Mouse (Mus musculus): ENCODE results near the gene Cers6. TPM values are rescaled to one million over a fixed set of nuclear protein-coding genes. Genes with fewer than 3 reads are reported as not detected.

Gene Cers6
- polyA plus RNA-seq, 1 experiment from 2014 or later = 21.5 TPM

DNA sequence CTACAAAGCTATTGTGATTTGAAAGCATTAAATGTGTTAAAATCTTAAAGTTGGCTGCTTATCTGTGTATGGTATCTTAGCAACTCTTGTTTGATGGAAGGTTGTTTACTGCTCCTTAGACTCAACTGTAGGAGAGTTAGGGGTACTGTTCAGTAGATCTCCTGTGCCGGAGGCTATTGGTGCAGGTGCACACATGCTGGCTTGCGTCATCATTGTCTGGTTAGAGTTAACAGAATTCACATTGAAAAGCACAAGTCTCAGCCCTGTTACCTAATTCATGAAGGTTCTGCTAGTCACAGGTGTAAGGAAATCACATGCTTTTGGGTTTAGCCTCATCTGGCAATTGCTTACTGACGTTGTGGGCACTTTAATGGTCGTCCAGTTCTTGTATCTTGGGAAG is 98.3 kb downstream of the Cers6 start:
- Histone ChIP-seq H3K9ac (ENCODE audit: low read depth, low read length) (no peak overlapping the region), H3K36me3 (ENCODE audit: control insufficient read depth, insufficient read depth) (peaks cover 4% of the 10 kb centered on the region; the same call in 1 of the 2 replicates), H3K4me1 (replicated peaks; ENCODE audit: control insufficient read depth, insufficient read depth, low read length) (no peaks in the 10 kb centered on the region), H3K4me2 (replicated peaks; ENCODE audit: low read depth) (no peak overlapping the region), H3K27ac (ENCODE audit: low read depth, low read length) (no peak overlapping the region), H3K27me3 (replicated peaks; ENCODE audit: control insufficient read depth, insufficient read depth, low read length) (no peaks in the 10 kb centered on the region), H3K9me3 (ENCODE audit: control insufficient read depth) (no peaks in the 10 kb centered on the region), H3K4me3 (ENCODE audit: low read depth, low read length) (no peak overlapping the region)
- ATAC-seq = no peak
- no peak for TF ChIP-seq CTCF (IDR thresholded peaks at IDR 0.05; ENCODE audit: low read depth)
- 79% methylated on average over 4 of the region's 4 CpGs for WGBS

DNA sequence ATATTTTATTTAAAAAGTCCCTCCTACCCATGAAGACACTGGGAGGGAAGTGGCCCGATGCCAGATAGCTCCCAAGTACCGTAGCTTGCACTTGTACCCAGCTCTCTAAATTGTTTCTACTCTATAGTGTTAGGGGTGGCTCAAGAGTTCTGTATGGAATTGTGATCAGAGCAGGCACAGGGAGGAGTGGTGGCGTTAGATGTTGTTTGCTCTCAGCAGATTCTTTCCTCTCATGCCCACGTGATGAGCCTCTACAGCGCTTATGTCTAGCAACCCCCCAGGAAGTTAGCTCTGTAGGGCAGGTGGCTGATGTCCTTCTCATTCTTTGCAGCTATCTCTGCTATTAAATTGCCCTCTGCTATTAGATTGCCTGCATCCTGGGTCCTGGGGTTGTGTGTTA is 98.8 kb downstream of the Cers6 start:
- 81% methylated on average over 5 of the region's 5 CpGs for WGBS

DNA sequence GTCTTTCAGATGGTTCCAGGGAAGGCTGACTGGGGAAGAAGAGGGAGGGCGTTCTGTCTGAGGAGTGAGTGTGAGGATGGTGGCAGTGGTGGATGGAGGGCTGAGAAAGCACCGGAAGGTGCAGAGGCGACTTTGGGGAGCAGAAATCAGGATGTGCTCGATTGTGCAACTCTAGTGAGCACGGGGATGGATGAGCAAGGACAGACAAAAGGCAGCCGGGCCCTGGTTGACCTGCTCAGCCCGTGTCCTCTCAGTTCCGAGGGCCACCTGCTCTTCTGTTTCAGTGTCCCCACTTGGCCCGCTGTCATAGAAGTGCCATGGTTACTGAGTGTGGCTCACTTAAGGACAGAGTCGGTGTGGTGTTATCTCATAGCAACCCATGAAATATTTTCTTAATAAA is 99.4 kb downstream of the Cers6 start:
- H3K27me3 ChIP-seq (replicated peaks; ENCODE audit: control insufficient read depth, insufficient read depth, low read length) = no peaks in the 10 kb centered on the region
- no peak for TF ChIP-seq CTCF (IDR thresholded peaks at IDR 0.05; ENCODE audit: low read depth)
- H3K4me3 ChIP-seq (ENCODE audit: low read depth, low read length) = no peak overlapping the region
- no peak overlapping the region for H3K27ac ChIP-seq (ENCODE audit: low read depth, low read length)
- H3K9me3 ChIP-seq (ENCODE audit: control insufficient read depth) = no peaks in the 10 kb centered on the region
- H3K4me1 ChIP-seq (replicated peaks; ENCODE audit: control insufficient read depth, insufficient read depth, low read length) = no peaks in the 10 kb centered on the region
- ATAC-seq = no peak
- no peaks in the 10 kb centered on the region; the same call in 1 of the 2 replicates for H3K36me3 ChIP-seq (ENCODE audit: control insufficient read depth, insufficient read depth)
- no peak overlapping the region for H3K9ac ChIP-seq (ENCODE audit: low read depth, low read length)
- H3K4me2 ChIP-seq (replicated peaks; ENCODE audit: low read depth) = no peak overlapping the region
- 90% methylated on average over 10 of the region's 10 CpGs for WGBS

More for the DNA sequence above, 98.8 kb downstream of the Cers6 start:
- H3K9me3 ChIP-seq (ENCODE audit: control insufficient read depth) = no peaks in the 10 kb centered on the region
- H3K36me3 ChIP-seq (ENCODE audit: control insufficient read depth, insufficient read depth) = peaks cover 3% of the 10 kb centered on the region; the same call in 1 of the 2 replicates
- no peaks in the 10 kb centered on the region for H3K4me1 ChIP-seq (replicated peaks; ENCODE audit: control insufficient read depth, insufficient read depth, low read length)
- H3K9ac ChIP-seq (ENCODE audit: low read depth, low read length) = no peak overlapping the region
- no peak overlapping the region for H3K4me3 ChIP-seq (ENCODE audit: low read depth, low read length)
- no peak overlapping the region for H3K27ac ChIP-seq (ENCODE audit: low read depth, low read length)
- no peak overlapping the region for H3K4me2 ChIP-seq (replicated peaks; ENCODE audit: low read depth)
- no peak for ATAC-seq
- no peak for TF ChIP-seq CTCF (IDR thresholded peaks at IDR 0.05; ENCODE audit: low read depth)
- H3K27me3 ChIP-seq (replicated peaks; ENCODE audit: control insufficient read depth, insufficient read depth, low read length) = no peaks in the 10 kb centered on the region

DNA sequence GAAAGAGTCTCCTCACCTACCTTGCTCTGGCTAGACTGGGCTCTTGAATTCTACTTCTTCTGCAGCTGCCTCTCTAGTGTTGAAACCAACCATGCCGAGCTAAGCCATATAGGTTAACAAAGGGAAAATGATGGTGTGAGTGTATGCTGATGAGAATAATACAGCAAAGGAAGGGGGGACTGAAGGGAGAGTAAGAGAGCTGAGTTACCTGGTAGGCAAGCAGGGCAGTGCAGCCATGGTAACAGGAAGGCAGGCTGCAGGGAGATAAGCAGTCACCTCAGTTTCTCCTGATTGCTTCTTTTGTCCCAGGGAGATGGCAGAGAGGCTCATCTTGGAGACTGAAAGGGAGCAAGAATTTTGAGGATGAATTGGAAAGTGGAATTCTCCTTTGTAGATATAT is 105.1 kb downstream of the Cers6 start:
- no peak for TF ChIP-seq CTCF (IDR thresholded peaks at IDR 0.05; ENCODE audit: low read depth)

DNA sequence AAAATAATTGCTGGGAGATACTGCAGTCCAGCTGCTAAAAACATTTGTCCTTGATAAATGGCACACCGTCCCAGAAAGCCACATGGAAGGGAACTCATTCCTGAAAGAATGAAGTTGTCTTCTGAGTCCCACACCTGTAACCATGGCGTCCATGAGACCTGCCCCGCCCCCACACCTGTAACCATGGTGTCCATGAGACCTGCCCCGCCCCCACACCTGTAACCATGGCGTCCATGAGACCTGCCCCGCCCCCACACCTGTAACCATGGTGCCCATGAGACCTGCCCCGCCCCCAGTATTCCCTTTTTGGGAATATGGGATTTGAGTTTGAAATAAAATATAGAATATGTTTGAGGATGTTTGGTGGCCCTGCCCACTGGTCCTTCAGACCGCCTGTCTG is 106.8 kb downstream of the Cers6 start:
- Histone ChIP-seq H3K27ac (ENCODE audit: low read depth, low read length) (no peak overlapping the region), H3K36me3 (ENCODE audit: control insufficient read depth, insufficient read depth) (0 out of 2 replicates have a peak, but pooled peaks cover 5% of the 10 kb centered on the region), H3K27me3 (replicated peaks; ENCODE audit: control insufficient read depth, insufficient read depth, low read length) (no peaks in the 10 kb centered on the region), H3K4me1 (replicated peaks; ENCODE audit: control insufficient read depth, insufficient read depth, low read length) (no peaks in the 10 kb centered on the region), H3K4me3 (ENCODE audit: low read depth, low read length) (no peak overlapping the region), H3K9me3 (ENCODE audit: control insufficient read depth) (no peaks in the 10 kb centered on the region), H3K4me2 (replicated peaks; ENCODE audit: low read depth) (no peak overlapping the region), H3K9ac (ENCODE audit: low read depth, low read length) (no peak overlapping the region)
- WGBS = 88% methylated on average over 8 of the region's 8 CpGs
- no peak for ATAC-seq
- no peak for TF ChIP-seq CTCF (IDR thresholded peaks at IDR 0.05; ENCODE audit: low read depth)

More for the DNA sequence above, 105.1 kb downstream of the Cers6 start:
- Histone ChIP-seq H3K27me3 (replicated peaks; ENCODE audit: control insufficient read depth, insufficient read depth, low read length) (no peaks in the 10 kb centered on the region), H3K4me2 (replicated peaks; ENCODE audit: low read depth) (no peak overlapping the region), H3K9me3 (ENCODE audit: control insufficient read depth) (no peaks in the 10 kb centered on the region), H3K4me1 (replicated peaks; ENCODE audit: control insufficient read depth, insufficient read depth, low read length) (no peaks in the 10 kb centered on the region), H3K9ac (ENCODE audit: low read depth, low read length) (no peak overlapping the region), H3K27ac (ENCODE audit: low read depth, low read length) (no peak overlapping the region), H3K4me3 (ENCODE audit: low read depth, low read length) (no peak overlapping the region), H3K36me3 (ENCODE audit: control insufficient read depth, insufficient read depth) (peaks cover 5% of the 10 kb centered on the region; the same call in 1 of the 2 replicates)
- WGBS = 71% methylated on average over 1 of the region's 1 CpGs
- no peak for ATAC-seq

DNA sequence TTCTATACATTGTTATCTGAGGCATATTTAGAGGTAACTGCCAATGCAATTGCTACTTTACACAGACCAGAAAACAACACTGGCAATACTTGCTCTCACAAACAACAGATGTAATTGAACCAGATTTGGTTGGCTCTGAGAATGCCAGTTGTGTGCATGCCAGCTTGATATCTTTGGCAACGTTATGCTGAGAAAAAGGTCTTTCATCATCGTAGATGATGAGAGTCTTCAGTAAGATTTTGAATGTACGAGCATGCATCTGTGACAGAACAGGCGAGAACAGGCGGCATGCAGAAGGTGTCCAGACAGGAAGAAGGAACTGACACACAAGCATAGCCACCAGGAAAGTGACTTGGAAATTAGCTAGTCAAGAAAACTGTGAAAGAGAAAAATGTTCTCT is 110.6 kb downstream of the Cers6 start:
- Histone ChIP-seq H3K9me3 (ENCODE audit: control insufficient read depth) (no peaks in the 10 kb centered on the region), H3K27ac (ENCODE audit: low read depth, low read length) (no peak overlapping the region), H3K9ac (ENCODE audit: low read depth, low read length) (no peak overlapping the region), H3K4me2 (replicated peaks; ENCODE audit: low read depth) (no peak overlapping the region), H3K4me1 (replicated peaks; ENCODE audit: control insufficient read depth, insufficient read depth, low read length) (no peaks in the 10 kb centered on the region), H3K27me3 (replicated peaks; ENCODE audit: control insufficient read depth, insufficient read depth, low read length) (no peaks in the 10 kb centered on the region), H3K36me3 (ENCODE audit: control insufficient read depth, insufficient read depth) (0 out of 2 replicates have a peak, but pooled peaks cover 5% of the 10 kb centered on the region), H3K4me3 (ENCODE audit: low read depth, low read length) (no peak overlapping the region)
- no peak for TF ChIP-seq CTCF (IDR thresholded peaks at IDR 0.05; ENCODE audit: low read depth)
- ATAC-seq = no peak
- WGBS = 95% methylated on average over 5 of the region's 5 CpGs

DNA sequence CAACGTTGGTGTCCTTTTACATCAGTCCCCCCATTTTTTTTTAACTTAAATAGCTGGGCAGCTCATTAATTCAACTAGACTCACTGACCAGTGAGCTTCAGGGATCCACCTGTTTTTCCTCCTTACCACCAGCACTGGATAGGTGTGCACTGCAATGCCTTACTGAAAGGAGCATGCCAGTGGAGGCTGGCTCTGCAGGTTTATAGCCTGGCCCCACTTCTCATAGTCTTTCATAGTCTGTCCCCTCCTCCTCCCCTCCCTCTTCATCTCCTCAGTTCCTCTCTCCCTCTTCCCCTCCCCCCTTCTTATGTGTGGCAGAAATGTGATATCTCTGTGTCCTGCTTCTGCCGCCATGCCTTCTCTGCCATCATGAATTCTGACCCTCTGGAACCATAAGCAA is 112.5 kb downstream of the Cers6 start:
- WGBS = 64% methylated on average over 2 of the region's 2 CpGs
- Histone ChIP-seq H3K36me3 (ENCODE audit: control insufficient read depth, insufficient read depth) (0 out of 2 replicates have a peak, but pooled peaks cover 5% of the 10 kb centered on the region), H3K9me3 (ENCODE audit: control insufficient read depth) (no peaks in the 10 kb centered on the region), H3K9ac (ENCODE audit: low read depth, low read length) (no peak overlapping the region), H3K4me1 (replicated peaks; ENCODE audit: control insufficient read depth, insufficient read depth, low read length) (no peaks in the 10 kb centered on the region), H3K27ac (ENCODE audit: low read depth, low read length) (no peak overlapping the region), H3K4me2 (replicated peaks; ENCODE audit: low read depth) (no peak overlapping the region), H3K4me3 (ENCODE audit: low read depth, low read length) (no peak overlapping the region), H3K27me3 (replicated peaks; ENCODE audit: control insufficient read depth, insufficient read depth, low read length) (no peaks in the 10 kb centered on the region)
- ATAC-seq = no peak
- no peak for TF ChIP-seq CTCF (IDR thresholded peaks at IDR 0.05; ENCODE audit: low read depth)
